Mouse (Mus musculus) monocyte, adult 2 months (primary cell): ENCODE data around the gene Pnmal1.

ENCODE experiments used
- DNase-seq, 2 experiments: peaks; one replicate each; pipeline ENCODE4 v3.0.0; 2022; ENCODE audit warnings: low spot score in 2 of 2, low read depth in 1 of 2

Pnmal1 gene

GRCm38 (mm10) chr7:16924037-16924834, 35.2 kb upstream of the Pnmal1 start, which contains the start of gene Calm3:
Calm3 (minus strand) TSS chr7:16924114.
- peak; percentile 98 to 99 for DNase-seq

GRCm38 (mm10) chr7:16928341-16928740, 31.1 kb upstream of the Pnmal1 start:
- DNase-seq = no peak

GRCm38 (mm10) chr7:16930850-16931249, 28.6 kb upstream of the Pnmal1 start:
- peak in 1 of 2 experiments; percentile 41 for DNase-seq

- DNase-seq = peak in 1 of 2 experiments; percentile 64
Measured at GRCm38 (mm10) chr7:16931968-16932627, 27.4 kb upstream of the Pnmal1 start.

DNA sequence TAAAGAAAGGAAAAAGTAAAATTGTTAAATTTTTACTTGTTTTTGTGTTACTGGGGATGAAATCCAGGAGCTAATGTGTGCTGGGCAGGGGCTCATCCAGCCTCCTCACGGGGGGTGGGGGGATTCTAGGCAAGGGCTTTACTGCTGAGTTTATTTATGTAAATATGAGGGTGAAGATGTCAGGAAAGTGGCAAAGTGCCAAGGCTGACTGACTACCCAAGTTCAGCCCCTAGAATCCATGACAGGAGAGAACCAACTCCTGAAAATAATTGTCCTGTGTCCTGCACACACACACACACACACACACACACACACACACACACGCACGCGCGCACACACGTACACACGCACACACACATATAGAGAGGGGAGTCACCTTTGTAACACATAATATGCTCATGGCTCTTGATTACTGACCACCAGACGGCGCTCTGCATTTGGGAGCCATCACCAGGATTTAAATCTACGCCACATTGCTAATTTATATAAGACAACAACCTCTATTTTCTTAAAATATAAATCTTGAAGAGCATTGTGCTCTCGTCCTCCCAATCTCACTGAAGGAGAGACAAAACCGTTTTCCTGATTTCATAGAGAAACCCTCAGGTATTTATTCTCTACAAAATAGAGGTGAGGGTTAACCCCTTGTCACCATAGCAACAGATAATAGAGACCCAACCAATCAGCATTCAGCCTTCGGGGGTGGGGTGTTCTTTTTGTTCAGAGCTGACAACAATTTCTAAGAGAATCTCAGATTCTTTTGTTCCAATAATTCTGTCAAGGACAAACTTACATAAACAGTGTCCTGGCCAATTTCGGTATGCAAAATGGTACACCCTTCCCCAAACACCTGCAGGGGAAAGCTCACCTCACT, 26.5 kb upstream of the Pnmal1 start:
- no peak for DNase-seq

- no peak for DNase-seq
Measured at GRCm38 (mm10) chr7:16937312-16937711, 22.2 kb upstream of the Pnmal1 start.

GRCm38 (mm10) chr7:16938117-16938791, 21.2 kb upstream of the Pnmal1 start:
- DNase-seq = no peak

- DNase-seq = no peak
Measured at GRCm38 (mm10) chr7:16940292-16940691, 19.2 kb upstream of the Pnmal1 start.

GRCm38 (mm10) chr7:16942861-16943260, 16.6 kb upstream of the Pnmal1 start:
- DNase-seq = no peak

- DNase-seq = no peak
Measured at GRCm38 (mm10) chr7:16944061-16944807, 15.2 kb upstream of the Pnmal1 start, which contains the start of gene Pnmal2. Pnmal2 (plus strand) TSS chr7:16944682.

GRCm38 (mm10) chr7:16944808-16945315, 14.6 kb upstream of the Pnmal1 start:
- no peak for DNase-seq

DNA sequence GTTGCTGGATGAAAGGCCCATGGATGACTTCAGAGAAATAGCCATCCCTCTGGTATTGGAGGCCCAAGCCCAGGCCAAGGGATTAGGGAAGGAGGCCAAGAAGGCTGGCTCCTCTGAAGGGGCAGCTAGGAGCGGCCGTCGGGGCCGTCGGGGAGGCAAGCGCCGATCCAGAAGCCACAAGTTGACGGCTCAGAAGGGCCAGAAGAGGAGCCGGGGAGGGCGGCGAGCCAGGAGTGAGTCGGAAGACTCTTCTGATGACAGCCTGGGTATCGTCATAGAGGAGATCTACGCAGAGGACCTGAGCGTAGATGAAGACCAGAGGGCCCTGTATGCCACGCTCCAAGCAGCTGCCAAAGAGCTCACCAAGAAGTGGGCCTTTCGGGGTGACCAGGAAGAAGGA, 14.1 kb upstream of the Pnmal1 start:
- no peak for DNase-seq

DNA sequence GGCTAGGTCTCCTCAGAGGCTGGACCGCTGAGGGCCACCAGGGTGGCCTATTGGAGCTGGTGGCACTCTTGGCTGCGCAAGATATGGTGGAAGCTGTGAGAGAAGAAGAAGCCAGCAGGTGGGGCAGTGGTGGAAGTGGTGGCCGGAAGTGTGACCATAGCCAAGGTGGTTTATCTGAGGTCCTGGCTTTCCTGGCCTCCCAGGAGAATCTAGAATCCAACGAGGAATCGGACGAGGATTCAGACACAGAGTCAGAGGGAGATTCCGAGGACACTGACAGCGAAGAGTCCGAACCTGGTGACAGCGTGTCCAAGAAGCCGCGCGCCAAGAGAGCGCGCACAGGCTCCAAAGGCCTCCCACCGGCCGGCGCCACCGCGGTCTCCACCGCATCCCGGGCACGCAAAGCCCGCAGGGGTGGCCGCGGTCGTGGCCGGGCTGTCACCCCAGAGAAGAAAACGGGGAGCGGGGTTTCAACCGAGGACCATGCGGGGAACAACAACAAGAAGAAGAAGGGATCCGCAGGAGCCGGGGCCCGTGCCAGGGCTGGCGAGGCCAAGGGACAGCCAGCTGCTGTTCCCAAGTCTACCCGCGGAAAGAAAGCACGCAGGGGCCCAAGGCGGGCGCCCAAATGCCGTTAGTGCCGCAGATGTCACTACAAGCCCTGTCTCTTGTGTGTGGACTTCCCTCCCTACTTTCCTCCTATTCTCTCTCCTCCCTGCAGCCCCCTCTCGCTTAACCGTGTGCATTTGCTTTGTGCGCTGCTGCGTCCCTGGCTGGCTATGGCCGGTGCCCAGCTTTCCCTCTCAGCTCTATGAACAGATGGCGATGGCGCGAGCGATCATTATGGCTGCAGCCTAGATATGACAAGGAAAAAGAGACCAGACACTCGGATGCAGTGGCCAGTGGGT, 12.8 kb upstream of the Pnmal1 start:
- DNase-seq = no peak

- DNase-seq = no peak
Measured at GRCm38 (mm10) chr7:16947349-16947895, 12.1 kb upstream of the Pnmal1 start.

GRCm38 (mm10) chr7:16947959-16948361, 11.5 kb upstream of the Pnmal1 start:
- DNase-seq = no peak

DNA sequence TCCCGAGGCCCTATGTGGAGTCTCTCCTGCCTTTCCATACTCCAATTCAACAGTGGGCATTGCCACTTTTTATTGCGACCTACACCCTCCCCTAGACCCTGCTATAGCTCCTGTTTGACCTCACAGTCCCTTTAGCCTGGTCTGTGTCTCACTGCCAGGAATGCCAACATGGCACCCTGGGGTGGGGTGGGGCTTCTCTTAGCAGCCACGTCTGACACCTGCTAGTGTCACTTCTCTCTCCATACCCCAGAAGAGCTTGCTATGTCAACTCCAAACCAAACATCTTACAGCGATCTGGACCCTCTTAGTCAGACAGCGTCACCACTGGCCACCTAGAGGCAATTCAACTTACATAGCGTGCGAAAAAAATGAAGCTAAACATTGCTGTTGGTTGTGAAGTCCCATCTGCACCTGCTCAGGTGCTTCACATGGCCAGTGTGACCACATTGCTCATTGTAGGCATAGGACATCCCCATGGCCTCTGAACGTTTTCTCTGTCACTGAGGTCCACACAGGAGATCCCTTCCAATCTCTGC, 10.5 kb upstream of the Pnmal1 start:
- DNase-seq = no peak

DNA sequence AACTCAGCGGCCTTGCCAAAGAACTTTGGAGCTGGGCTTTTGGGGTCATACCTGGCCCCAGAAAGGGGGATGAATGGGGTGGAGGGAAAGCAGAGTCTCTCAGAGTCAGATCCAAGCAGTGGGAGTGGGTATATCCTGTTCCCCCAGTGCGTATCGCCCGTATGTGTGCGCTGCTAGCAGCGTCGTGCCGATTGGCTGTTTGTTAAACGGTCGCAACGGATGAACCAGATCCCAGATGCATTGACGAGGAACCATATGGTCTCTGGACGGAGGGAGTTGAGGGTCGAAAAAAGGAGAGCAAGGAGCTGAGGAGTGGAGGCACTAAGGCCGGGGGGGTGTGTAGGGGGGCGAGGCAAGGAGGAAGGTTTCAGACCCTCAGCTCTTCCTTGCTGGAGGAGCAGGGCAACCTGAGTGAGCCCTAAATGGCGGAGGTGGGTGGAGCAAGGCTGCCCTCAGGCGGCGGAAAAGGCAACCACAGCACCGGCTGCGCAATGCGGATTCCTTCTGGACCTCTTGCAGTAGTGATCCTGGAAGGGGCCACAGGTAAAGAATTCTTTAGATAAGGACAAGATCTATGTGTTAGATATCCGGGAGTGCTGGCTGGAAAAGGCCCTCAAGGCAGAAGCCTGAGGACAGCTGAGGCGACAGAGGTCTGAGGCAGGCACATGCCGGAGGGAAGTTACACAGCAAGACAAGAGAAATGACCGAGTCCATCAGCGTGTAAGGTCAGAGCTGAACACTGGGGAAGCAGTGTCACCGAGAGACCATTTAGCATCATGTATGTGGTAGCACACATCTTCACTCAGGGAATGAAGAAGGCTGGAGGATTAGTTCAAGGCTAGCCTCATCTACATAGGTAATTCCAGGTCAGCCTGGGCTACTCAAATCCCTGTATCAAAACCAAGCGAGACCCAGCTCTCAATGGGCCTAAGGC, 9.3 kb upstream of the Pnmal1 start:
- peak in 1 of 2 experiments; percentile 7 for DNase-seq
